ENCODE assay signal across 11 mouse cellular contexts in genomic region chr2:157048395-157049181, GRCm38 (mm10). TPM values are rescaled to one million over a fixed set of nuclear protein-coding genes. Genes with fewer than 3 reads are reported as not detected.
DNase-seq lines count a peak whose midpoint lies in the region; ATAC-seq and TF ChIP-seq lines count a peak whose summit lies in the region.
"Had no signal": no experiment of that assay in that cellular context is flagged by ENCODE, and none has a peak within 500 bp of the region (broad histone marks: within the 10 kb centered on the region; RNA-seq: fewer than 3 reads in every experiment).

No protein-coding gene starts in this region.

- H3K4me3 ChIP-seq in cerebellum, adult 2 months (replicated peaks; ENCODE audit: insufficient read depth, low read depth, low read length) = no peak overlapping the region
- H3K4me3 ChIP-seq in hindbrain, embryonic 14.5 days (replicated peaks; ENCODE audit: low read length) = no peak overlapping the region
- H3K4me3 ChIP-seq in midbrain, embryonic 14.5 days (replicated peaks; ENCODE audit: low read depth, low read length) = no peak overlapping the region
- H3K4me3 ChIP-seq: kidney, embryonic 15.5 days had no signal

- peak overlapping the region; percentile 77 for H3K27ac ChIP-seq in cerebellum, adult 2 months (ENCODE audit: insufficient read depth, low read length)
- peak overlapping the region; percentile 96 for H3K27ac ChIP-seq in hindbrain, embryonic 14.5 days
- peak overlapping the region; percentile 85 for H3K27ac ChIP-seq in midbrain, embryonic 14.5 days (replicated peaks; ENCODE audit: low read depth, low read length)
- H3K27ac ChIP-seq: kidney, embryonic 15.5 days had no signal

- 19% methylated on average over 13 of the region's 13 CpGs for WGBS in cerebellum, adult 2 months
- WGBS in hindbrain, embryonic 14.5 days = 67% methylated on average over 13 of the region's 13 CpGs
- WGBS in midbrain, embryonic 14.5 days = 84% methylated on average over 13 of the region's 13 CpGs

- no peak overlapping the region; the same call in 1 of the 2 replicates for H3K4me2 ChIP-seq in hindbrain, embryonic 14.5 days (replicated peaks)
- no peak overlapping the region for H3K4me2 ChIP-seq in midbrain, embryonic 14.5 days (ENCODE audit: low read length)
- H3K4me2 ChIP-seq: kidney, embryonic 15.5 days had no signal

- ATAC-seq in hindbrain, embryonic 14.5 days (ENCODE audit: low FRiP score) = peak; percentile 29; the same call in 1 of the 2 replicates
- no peak for ATAC-seq in midbrain, embryonic 14.5 days (ENCODE audit: low FRiP score, low TSS enrichment)
- no peak for ATAC-seq in inflammation-experienced regulatory T-cells, adult 6 months

- intact Hi-C loops in heart, postnatal 14 days (cut with DNase I) = no loop called here
- intact Hi-C loops in gastrocnemius, postnatal 36 days (cut with DNase I) = loop anchor here (5.0 kb wide), 1 partner anchor 34 kb away; no protein-coding TSS in a partner anchor

- peaks cover 53% of the 10 kb centered on the region for H3K36me3 ChIP-seq in hindbrain, embryonic 14.5 days (replicated peaks; ENCODE audit: control insufficient read depth, insufficient read depth)
- H3K36me3 ChIP-seq in midbrain, embryonic 14.5 days (ENCODE audit: control insufficient read depth, insufficient read depth, low read length) = peaks cover 61% of the 10 kb centered on the region

- no peak for TF ChIP-seq POLR2A in cerebellum, adult 2 months (IDR thresholded peaks at IDR 0.05; ENCODE audit: borderline replicate concordance, insufficient read depth, low read length)

- TF ChIP-seq CTCF in cerebellum, adult 2 months (IDR thresholded peaks at IDR 0.05; ENCODE audit: borderline replicate concordance, insufficient read depth, low read depth, low read length) = no peak

- no peaks in the 10 kb centered on the region for H3K9me3 ChIP-seq in hindbrain, embryonic 14.5 days (ENCODE audit: control insufficient read depth, low read length)
- no peaks in the 10 kb centered on the region for H3K9me3 ChIP-seq in midbrain, embryonic 14.5 days (ENCODE audit: control insufficient read depth, low read length)
- H3K9me3 ChIP-seq: kidney, embryonic 15.5 days had no signal

- H3K9ac ChIP-seq in hindbrain, embryonic 14.5 days = no peak overlapping the region
- no peak overlapping the region for H3K9ac ChIP-seq in midbrain, embryonic 14.5 days (replicated peaks; ENCODE audit: low read length)
- H3K9ac ChIP-seq: kidney, embryonic 15.5 days had no signal

- DNase-seq in heart, adult 11 months = peak; percentile 93
- DNase-seq in heart, postnatal 14 days = no peak
- peak; percentile 74 to 78 for DNase-seq in cerebellum, adult 2 months
- no peak for DNase-seq in hindbrain, embryonic 14.5 days (ENCODE audit: low spot score)
- no peak for DNase-seq in midbrain, embryonic 14.5 days
- DNase-seq in gastrocnemius, postnatal 36 days = no peak
- DNase-seq in embryo, embryonic 9.5 days (ENCODE audit: extremely low spot score) = no peak

- no peaks in the 10 kb centered on the region for H3K27me3 ChIP-seq in cerebellum, adult 2 months (ENCODE audit: control insufficient read depth, insufficient read depth, low read length)
- no peaks in the 10 kb centered on the region for H3K27me3 ChIP-seq in hindbrain, embryonic 14.5 days (ENCODE audit: control insufficient read depth, insufficient read depth, low read length)
- H3K27me3 ChIP-seq in midbrain, embryonic 14.5 days (ENCODE audit: control insufficient read depth, insufficient read depth, low read length) = no peaks in the 10 kb centered on the region
- H3K27me3 ChIP-seq: kidney, embryonic 15.5 days had no signal

- peaks cover 56% of the 10 kb centered on the region for H3K4me1 ChIP-seq in cerebellum, adult 2 months (ENCODE audit: control insufficient read depth, insufficient read depth, low read length)
- H3K4me1 ChIP-seq in hindbrain, embryonic 14.5 days (replicated peaks; ENCODE audit: control insufficient read depth, insufficient read depth, low read length) = peaks cover 35% of the 10 kb centered on the region
- peaks cover 29% of the 10 kb centered on the region for H3K4me1 ChIP-seq in midbrain, embryonic 14.5 days (ENCODE audit: control insufficient read depth, insufficient read depth, low read length)

RNA-seq across cellular contexts. Expression of gene Soga1, which starts 30.5 kb away (rescaled TPM):
- total RNA-seq in heart, postnatal 14 days (2021) = 10 to 100 TPM; 22.8 to 23.8 TPM
- polyA plus RNA-seq in cerebellum, adult 2 months (2012; rRNA removed) = 38.3 and 50.1 TPM in 2 replicates
- polyA plus RNA-seq in hindbrain, embryonic 14.5 days (2014; fragmentation: Nextera tagmentation; extraction: Ambion mirVana) = 9.5 and 9.7 TPM in 2 replicates
- polyA plus RNA-seq in midbrain, embryonic 14.5 days (2014; fragmentation: Nextera tagmentation; extraction: Ambion mirVana) = 12.0 and 13.1 TPM in 2 replicates
- polyA plus RNA-seq in inflammation-experienced regulatory T-cells, adult 6 months (2017; shearing (Covaris generic)) = under 1 TPM in 1 of 3 experiments, not detected in 2; 0.17 TPM
- total RNA-seq in gastrocnemius, postnatal 36 days (2021) = 1 to 10 TPM; 3.9 to 4.1 TPM

RNA-seq across cellular contexts. Expression of gene Tldc2, which starts 38.3 kb away (rescaled TPM):
- total RNA-seq in heart, postnatal 14 days (2021) = not detected
- 6.0 and 7.1 TPM in 2 replicates for polyA plus RNA-seq in cerebellum, adult 2 months (2012; rRNA removed)
- polyA plus RNA-seq in hindbrain, embryonic 14.5 days (2014; fragmentation: Nextera tagmentation; extraction: Ambion mirVana) = not detected in 2 replicates
- polyA plus RNA-seq in midbrain, embryonic 14.5 days (2014; fragmentation: Nextera tagmentation; extraction: Ambion mirVana) = not detected in 2 replicates
- polyA plus RNA-seq in inflammation-experienced regulatory T-cells, adult 6 months (2017; shearing (Covaris generic)) = not detected
- not detected for total RNA-seq in gastrocnemius, postnatal 36 days (2021)
- polyA plus RNA-seq: gonadal fat pad, adult 2 months; stomach, embryonic 16.5 days had no signal

RNA-seq across cellular contexts. Expression of gene Dsn1, which starts 41.6 kb away (rescaled TPM):
- 1 to 10 TPM; 3.9 to 4.1 TPM for total RNA-seq in heart, postnatal 14 days (2021)
- polyA plus RNA-seq in cerebellum, adult 2 months (2012; rRNA removed) = 4.6 and 4.8 TPM in 2 replicates
- polyA plus RNA-seq in hindbrain, embryonic 14.5 days (2014; fragmentation: Nextera tagmentation; extraction: Ambion mirVana) = 11.3 and 11.9 TPM in 2 replicates
- 7.6 and 13.7 TPM in 2 replicates for polyA plus RNA-seq in midbrain, embryonic 14.5 days (2014; fragmentation: Nextera tagmentation; extraction: Ambion mirVana)
- polyA plus RNA-seq in inflammation-experienced regulatory T-cells, adult 6 months (2017; shearing (Covaris generic)) = 10 to 100 TPM; 10.3 to 34.2 (median 11.3) TPM
- 1 to 10 TPM; 1.2 to 1.3 TPM for total RNA-seq in gastrocnemius, postnatal 36 days (2021)

RNA-seq across cellular contexts. Expression of gene Ndrg3, which starts 56.7 kb away (rescaled TPM):
- total RNA-seq in heart, postnatal 14 days (2021) = 10 to 100 TPM; 23.3 to 24.5 TPM
- polyA plus RNA-seq in cerebellum, adult 2 months (2012; rRNA removed) = 782 and 861 TPM in 2 replicates
- polyA plus RNA-seq in hindbrain, embryonic 14.5 days (2014; fragmentation: Nextera tagmentation; extraction: Ambion mirVana) = 133 and 147 TPM in 2 replicates
- polyA plus RNA-seq in midbrain, embryonic 14.5 days (2014; fragmentation: Nextera tagmentation; extraction: Ambion mirVana) = 99.3 and 105 TPM in 2 replicates
- 100 to 1,000 TPM in 2 of 3 experiments, 10 to 100 TPM in 1; 72.3 to 142 (median 105) TPM for polyA plus RNA-seq in inflammation-experienced regulatory T-cells, adult 6 months (2017; shearing (Covaris generic))
- total RNA-seq in gastrocnemius, postnatal 36 days (2021) = 10 to 100 TPM; 25.1 TPM

Comparison
In these comparisons a context has a peak if more than half of its experiments do, and no peak if none do; other contexts are left out.
1. DNase-seq: peak in heart, adult 11 months (single experiment) and cerebellum, adult 2 months (2 of 2); none in heart, postnatal 14 days (0 of 2), hindbrain, embryonic 14.5 days (single experiment), midbrain, embryonic 14.5 days (single experiment), gastrocnemius, postnatal 36 days (0 of 2) and embryo, embryonic 9.5 days (single experiment).
2. Peak in every context shown above with its lines, with median percentiles within 50 percentile points of each other: H3K27ac ChIP-seq.